Mouse (Mus musculus): ENCODE data around the gene Lmntd1.

The Lmntd1 gene

GRCm38 (mm10) chr6:145604648-145605047 is 9.5 kb downstream of the Lmntd1 start:
- 75% methylated on average over 4 of the region's 4 CpGs for WGBS

DNA sequence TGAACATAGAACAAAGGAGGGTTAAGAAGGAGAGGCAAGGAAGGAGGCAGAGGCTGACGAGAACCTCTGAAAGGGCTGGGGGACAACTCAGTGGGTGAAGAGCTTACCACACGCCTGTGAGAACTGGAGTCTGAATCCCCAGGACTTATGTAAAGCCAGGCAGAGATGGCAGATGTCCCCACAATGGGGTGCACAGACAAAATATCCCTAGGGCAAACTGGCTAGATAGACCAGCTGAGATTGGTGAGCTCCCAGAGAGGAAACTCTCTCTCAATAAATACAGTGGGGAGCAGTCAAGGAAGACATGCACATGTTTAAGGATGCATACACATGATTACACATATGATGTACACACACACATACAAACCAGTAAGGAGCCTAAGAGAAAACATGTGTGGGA is 10.0 kb downstream of the Lmntd1 start:
- 59% methylated on average over 2 of the region's 2 CpGs for WGBS

DNA sequence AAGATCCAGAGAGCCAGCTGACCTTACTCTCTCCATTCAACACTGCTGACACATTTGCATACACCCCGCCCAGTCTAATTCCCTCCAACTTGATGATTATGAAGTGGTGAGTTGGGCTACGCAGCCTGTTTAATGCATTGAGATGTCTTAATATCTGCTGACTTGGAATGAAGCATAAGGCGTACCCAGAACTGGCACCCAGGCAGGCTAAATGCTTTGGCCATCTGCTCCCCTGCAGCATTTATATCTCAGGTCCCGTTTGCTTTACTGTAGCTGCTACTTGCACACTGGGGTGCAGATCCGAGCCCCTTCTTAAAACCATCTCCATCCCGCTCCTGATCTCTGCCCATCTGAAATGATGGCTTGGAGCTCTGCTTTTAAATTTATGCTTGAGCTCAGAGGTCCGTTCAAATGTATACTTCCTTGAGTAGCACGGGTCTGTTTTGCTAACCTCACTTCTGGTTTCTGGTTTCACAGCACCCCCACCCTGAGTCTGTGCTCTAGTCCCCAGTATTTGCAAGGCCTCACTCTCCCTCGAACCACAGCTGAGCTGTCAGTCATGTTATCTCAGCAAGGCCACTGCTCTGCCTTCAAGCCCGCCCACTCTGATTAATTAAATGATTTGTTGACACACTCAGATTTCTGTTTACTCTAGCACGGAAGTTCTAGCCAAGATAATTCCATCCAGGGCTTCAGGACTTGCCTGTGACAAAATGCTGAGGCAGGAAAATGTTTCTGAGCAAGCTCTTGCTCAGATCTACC is 15.1 kb downstream of the Lmntd1 start:
- 63% methylated on average over 11 of the region's 11 CpGs for WGBS

DNA sequence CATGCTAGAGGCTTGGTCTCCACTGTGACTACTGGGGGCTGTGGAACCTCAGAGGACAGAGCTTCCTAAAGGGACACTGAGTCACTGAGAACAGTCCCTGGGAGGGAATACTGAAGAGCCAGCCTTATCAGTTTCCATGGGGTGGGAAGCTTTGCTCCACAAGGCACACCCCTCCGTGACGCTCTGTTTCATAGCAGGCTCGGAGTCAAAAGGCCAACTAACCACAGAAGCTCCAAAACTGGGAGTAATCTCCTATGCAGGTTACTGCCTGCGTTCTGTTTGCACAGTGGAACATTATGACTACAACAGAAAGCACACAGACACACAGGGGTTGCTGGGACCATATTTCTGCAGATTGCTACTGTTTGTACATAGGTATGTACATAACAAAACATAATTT is 18.2 kb downstream of the Lmntd1 start:
- WGBS, result 91% methylated on average over 4 of the region's 4 CpGs

DNA sequence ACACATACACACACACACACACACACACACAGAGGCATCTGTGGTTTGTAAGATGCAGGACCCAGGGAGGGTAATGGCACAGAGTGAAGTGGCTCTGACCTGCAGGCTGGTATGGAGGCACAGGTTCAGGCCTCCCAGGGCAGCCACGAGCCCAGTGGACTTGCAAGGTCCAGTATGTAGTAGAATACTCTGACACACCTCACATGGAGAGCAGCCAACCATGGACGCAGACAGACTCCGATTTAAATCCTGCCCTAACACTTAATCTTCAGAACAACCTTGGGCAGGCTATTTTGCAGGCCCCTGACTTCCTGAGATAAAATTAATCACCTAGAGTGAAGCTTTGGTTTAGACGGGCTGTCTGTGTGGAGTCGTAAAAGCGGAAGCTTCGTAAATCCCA is 20.1 kb downstream of the Lmntd1 start:
- WGBS, result 94% methylated on average over 7 of the region's 7 CpGs

- 75% methylated on average over 8 of the region's 8 CpGs for WGBS
Observed at GRCm38 (mm10) chr6:145592531-145592998, 21.6 kb downstream of the Lmntd1 start.

- 93% methylated on average over 6 of the region's 6 CpGs for WGBS
Observed at GRCm38 (mm10) chr6:145592036-145592435, 22.1 kb downstream of the Lmntd1 start.

GRCm38 (mm10) chr6:145591578-145591977 is 22.5 kb downstream of the Lmntd1 start:
- WGBS, result 76% methylated on average over 1 of the region's 1 CpGs

DNA sequence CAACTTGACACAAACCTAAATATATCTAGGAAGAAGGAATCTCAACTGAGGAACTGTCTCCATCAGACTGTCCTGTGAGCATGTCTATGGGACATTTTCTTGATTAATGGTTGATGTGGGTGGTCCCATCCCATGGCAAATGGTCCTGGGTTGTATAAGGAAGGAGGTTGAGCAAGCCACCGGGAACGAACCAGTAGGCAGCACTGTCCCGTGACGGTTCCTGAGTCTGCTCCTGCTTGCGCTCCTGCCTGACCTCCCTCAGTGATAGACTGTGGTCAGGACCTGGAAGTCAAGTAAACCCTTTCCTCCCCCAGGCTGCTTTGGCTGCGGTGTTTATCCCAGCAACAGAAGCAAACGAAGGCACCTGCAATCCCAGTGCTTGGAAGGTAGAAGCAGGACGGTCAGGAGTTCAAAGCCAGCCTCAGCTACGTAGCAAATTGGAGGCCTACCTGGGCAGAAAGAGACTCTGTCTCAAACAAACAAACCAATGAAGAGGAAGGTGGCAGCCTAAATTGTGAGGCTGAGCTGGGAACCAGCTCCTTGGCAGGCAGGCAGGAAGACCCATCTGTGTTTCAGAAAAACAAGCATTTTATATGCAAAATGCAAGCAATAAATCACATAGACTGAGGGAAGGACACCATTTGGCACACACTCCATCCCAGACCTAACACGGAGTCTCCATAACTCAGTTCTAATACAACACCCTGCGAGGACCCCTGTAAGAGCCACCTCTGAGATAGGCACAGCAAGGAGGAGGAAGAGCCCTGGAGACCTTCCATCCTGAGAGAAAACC is 23.4 kb downstream of the Lmntd1 start:
- 89% methylated on average over 11 of the region's 11 CpGs for WGBS

DNA sequence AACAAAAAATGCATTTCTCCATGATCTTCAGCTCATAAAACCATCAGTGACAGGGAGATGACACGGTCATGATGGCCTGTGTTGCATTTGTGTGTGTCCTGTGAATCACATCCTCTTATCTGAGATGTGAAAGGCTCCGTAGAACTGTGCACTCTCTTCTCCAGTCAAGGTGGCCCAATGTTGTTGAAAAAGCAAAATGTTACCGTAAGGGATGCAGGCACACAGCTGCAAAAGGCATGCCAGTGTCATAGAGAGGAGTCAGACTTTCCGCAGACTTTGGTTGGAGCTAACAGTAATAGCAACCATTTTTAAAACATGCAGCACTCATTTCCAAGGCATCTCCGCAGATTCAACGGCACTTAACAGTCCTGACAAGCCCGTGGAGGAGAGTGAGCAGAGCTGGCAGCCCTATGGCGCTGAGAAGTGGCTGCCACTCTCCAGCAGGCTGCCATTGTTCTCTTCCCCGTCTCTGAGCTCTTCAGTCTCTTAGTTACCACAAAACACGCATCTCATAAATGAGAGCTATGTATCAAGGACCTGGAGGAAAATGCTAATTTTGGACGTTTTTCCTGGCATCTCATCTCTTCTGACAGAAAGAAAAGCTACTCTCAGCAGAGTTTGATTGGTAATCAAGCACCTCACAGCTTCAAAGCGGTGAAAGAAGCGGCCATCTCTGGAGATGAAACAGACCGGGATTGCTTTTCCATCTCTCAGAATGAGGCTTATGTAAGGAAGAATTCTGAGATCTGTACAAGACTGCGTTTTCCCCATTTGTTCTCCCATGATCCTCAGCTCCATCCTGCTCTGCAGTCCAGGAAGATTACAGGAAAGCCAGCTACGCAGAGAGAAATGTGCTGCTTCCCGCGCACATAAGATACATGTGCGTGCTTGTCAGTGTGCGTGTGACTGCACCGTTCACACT is 28.8 kb downstream of the Lmntd1 start:
- WGBS, result 43% methylated on average over 21 of the region's 21 CpGs

DNA sequence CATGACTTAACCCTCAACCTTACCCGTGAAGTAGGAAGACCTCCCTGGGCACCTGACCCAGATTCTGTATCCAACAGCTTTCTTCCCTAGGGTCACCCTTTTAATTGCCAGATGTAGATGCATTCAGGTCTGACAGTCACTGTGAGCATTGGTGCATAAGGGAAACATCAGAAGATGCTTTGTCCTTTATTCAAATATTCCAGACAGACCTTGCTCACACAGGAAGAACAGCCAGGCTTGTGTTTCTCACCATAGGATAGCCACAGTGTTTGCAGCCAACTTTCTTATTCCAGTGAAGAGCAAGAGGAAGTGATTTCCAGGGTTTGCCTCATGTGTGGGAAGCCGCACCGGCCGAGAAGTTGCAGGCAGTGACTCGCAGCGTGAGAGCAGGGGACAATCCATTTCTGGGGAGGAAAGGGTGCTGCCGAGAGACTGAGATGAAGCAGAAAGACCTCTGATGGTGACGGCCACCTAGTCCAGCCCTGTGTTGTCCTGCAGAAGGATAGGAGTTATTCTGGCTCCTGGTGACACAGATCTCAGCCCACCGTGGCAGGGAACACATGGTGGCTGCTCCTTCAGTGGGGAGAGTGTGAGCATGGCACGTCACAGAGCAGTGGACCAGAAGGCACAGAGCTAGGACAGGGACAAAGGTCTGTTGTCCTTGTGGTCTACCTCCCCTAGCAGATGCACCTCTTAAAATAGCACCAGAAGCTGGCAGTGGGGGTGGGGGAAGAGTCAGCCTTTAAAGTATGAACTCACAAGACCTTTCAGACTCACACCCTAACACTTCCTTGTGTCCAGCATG is 32.6 kb downstream of the Lmntd1 start:
- WGBS, result 34% methylated on average over 10 of the region's 10 CpGs

GRCm38 (mm10) chr6:145579761-145580160 is 34.4 kb downstream of the Lmntd1 start:
- 91% methylated on average over 3 of the region's 3 CpGs for WGBS

- WGBS, result 31% methylated on average over 10 of the region's 10 CpGs
Observed at GRCm38 (mm10) chr6:145578457-145579185, 35.5 kb downstream of the Lmntd1 start.

GRCm38 (mm10) chr6:145576762-145577161 is 37.4 kb downstream of the Lmntd1 start:
- 95% methylated on average over 4 of the region's 4 CpGs for WGBS

GRCm38 (mm10) chr6:145573250-145574013 is 40.7 kb downstream of the Lmntd1 start:
- 79% methylated on average over 6 of the region's 6 CpGs for WGBS

DNA sequence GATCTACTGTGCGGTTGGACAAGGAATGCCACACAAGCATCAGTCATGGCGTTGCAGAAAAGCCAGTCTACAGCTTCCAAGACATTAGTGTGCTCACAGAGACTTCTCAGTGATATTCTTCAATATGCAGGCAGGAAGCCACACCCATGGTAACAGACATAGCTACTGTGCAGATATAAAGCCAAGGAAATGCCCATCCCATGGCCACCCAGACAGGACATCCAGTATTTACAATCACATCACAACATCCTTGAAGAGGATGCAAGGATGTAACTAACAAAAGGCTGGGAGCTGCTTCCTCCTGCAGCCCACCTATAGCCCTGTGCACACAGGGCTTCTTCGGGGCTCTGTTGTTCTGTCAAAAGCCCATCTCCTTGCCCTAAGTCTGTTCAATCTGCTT is 45.4 kb downstream of the Lmntd1 start:
- 77% methylated on average over 3 of the region's 3 CpGs for WGBS

- WGBS, result 89% methylated on average over 3 of the region's 3 CpGs
Observed at GRCm38 (mm10) chr6:145567832-145568231, 46.3 kb downstream of the Lmntd1 start.

DNA sequence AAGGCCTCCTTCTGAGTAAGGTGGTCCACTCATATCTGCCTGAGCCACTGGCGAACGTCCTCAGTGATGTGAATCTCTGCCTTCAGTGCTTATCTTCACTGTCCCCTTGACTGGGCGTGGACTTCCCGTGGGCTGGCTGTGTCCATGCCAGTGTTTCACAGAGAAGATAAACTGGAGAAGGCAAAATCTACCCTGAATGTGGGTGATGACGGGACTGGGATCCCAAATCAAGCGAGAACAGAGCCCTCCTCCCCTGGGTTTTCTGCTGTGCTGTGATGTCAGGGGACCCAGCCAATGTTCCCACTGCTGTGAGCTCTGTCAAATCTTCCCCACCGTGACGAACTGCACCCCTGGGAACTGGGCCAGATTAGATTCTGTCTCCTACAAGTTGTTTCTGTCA is 46.8 kb downstream of the Lmntd1 start:
- 71% methylated on average over 8 of the region's 8 CpGs for WGBS

DNA sequence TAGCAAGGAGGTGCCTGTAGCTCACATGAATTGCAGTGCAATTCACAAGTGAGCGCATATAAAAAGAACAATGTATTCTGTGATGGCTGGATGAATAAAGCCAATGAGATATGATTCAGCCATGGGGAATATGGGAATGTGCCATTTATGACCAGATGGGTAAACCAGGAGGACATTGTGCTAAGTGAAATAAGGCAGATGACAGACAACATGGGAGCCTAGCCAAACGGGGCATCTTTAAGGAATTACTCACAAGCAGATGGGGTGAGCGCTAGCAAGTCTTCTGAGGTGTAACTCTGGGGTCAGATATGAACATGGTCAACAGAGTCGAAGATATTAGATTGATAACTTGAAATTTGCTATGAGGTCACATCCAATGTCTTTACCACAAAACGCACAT is 48.5 kb downstream of the Lmntd1 start:
- 94% methylated on average over 5 of the region's 5 CpGs for WGBS

DNA sequence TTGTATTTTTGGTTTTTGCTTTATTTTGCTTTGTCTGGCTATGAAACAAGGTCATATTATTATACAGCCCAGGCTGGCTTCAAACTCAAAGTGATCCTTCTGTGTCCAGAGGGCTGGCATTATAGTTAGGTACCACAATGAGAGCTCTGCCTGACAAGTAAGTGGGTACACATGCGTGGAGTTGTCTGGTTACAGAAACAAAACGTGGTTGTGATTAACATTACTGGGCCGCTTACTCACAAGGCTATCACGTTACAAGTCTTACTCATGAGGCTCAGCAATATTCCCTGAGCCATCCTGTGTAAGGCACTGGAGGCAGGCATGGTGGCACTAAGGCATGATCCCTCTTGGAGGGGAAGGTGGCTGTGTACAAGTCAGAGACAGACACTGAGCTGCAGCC is 49.4 kb downstream of the Lmntd1 start:
- WGBS, result 89% methylated on average over 4 of the region's 4 CpGs
